Mouse (Mus musculus) left cerebral cortex, postnatal 14 days (tissue): ENCODE results near the gene Shank2. TPM values are rescaled to one million over a fixed set of nuclear protein-coding genes. Genes with fewer than 3 reads are reported as not detected.

Experiments used
- DNase-seq, 2 experiments: peaks; one replicate each; pipeline ENCODE4 v3.0.0; 2021 to 2022; ENCODE audit warnings: low spot score in 2 of 2, mixed read lengths in 1 of 2
- intact Hi-C: fragments of 180-260 bp; cut with DNase I; formaldehyde crosslinking; loops from one replicate; pipeline ENCODE4 v1.15.1; 2025
- total RNA-seq, 2 experiments: library from RNA; stranded (reverse); gene quantifications; 2 replicates each; pipeline ENCODE4 v1.2.3; 2021

Gene Shank2
- total RNA-seq, 2 experiments from 2014 or later = 170 to 187 TPM

GRCm38 (mm10) chr7:144238992-144239391, 237.3 kb downstream of the Shank2 start:
- DNase-seq = no peak
- intact Hi-C loops = no loop called here

DNA sequence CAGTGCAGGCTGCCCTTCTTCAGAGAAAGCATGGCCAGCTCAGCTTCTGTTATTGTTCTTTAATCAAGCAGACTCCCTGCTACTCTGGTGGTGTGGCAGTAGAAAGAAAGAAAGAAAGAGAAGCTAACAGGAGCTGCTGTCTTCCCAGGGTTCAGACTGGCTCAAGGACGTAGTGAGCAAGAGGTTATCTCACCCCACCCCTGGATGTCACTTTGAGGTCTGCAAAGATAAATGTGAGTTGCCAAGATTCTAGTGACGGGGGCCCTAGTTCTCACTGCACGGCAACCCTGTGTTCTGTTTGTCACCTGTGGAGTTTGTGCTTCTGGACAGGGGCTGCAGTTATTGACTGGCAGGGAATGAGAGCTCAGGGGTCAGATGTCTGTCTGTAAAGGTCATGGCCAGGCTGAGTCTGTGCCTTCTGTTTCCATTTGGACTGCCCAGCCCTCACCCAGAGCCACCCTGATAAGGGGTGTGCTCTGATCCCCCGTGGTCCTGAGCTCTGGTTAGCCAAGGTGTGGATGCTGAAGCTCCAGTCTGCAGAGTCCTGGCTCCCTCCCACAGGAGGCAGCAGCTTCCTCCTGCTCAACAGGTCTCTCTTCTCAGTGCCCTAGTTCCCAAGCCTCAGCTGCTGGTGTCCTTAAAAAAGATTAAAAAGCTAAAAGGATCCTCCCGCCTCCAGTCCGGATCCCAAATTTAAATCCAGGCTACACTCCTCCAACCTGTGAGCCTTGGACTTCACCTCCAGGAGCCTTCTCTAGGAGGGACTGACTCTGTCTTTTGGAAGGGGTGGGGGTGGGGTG, 238.0 kb downstream of the Shank2 start:
- intact Hi-C loops = no loop called here
- DNase-seq = no peak

- intact Hi-C loops = no loop called here
- no peak for DNase-seq
These were observed 239.1 kb downstream of the Shank2 start for GRCm38 (mm10) chr7:144240736-144241343.

GRCm38 (mm10) chr7:144244203-144244602, 242.5 kb downstream of the Shank2 start:
- DNase-seq = no peak
- intact Hi-C loops = no loop called here

DNA sequence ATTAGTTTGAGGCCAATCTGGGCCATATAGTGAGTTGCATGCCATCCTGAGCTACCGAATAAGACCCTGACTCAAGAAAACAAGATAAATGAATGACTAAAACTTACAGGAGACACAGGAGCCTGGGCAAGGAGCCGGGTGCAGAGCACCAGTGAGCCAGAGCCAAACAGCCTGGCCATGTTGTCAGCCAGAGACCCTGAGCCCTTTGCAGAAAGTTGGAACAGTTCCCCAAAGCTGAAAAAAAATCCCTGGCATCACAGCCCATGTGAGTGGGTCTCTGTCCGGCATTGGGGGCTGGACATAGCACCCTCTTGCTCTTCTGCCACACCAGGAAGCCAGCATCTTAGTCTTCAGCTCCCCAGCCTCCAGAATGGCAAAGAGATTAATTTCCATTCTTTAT, 244.5 kb downstream of the Shank2 start:
- intact Hi-C loops = no loop called here
- no peak for DNase-seq

GRCm38 (mm10) chr7:144248686-144249422, 247.1 kb downstream of the Shank2 start:
- no peak for DNase-seq
- intact Hi-C loops = no loop called here

- intact Hi-C loops = no loop called here
- DNase-seq = peak; percentile 63 to 75
These were observed 249.1 kb downstream of the Shank2 start for GRCm38 (mm10) chr7:144250791-144251190.

- peak; percentile 61 to 70 for DNase-seq
- intact Hi-C loops = no loop called here
These were observed 249.5 kb downstream of the Shank2 start for GRCm38 (mm10) chr7:144251250-144251649.

DNA sequence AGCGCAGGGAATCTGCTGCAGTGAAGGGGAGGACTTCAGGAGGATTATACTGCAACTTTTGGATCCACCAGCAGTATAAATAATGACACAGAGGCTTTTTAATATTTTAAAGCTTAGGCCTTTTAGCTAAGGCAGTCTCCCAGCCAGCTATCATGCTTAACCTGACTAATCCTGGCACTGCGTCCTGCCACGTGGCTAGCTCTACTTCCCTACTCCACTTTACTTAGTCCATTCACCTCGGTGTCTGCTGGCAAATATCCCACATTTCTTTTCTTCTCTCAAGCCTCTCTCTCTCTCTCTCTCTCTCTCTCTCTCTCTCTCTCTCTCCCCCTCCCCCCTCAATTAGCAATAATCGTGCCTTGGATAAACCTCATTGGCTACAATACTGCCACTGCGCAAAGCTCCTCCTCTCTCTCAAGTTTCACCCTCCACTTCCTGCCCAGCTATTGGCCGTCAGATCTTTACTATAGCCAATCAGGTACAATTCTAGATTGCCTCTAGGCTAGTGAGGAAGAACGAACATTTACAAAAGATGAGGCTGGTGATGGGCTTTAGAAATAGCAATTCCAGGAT, 253.0 kb downstream of the Shank2 start:
- no peak for DNase-seq
- intact Hi-C loops = no loop called here

DNA sequence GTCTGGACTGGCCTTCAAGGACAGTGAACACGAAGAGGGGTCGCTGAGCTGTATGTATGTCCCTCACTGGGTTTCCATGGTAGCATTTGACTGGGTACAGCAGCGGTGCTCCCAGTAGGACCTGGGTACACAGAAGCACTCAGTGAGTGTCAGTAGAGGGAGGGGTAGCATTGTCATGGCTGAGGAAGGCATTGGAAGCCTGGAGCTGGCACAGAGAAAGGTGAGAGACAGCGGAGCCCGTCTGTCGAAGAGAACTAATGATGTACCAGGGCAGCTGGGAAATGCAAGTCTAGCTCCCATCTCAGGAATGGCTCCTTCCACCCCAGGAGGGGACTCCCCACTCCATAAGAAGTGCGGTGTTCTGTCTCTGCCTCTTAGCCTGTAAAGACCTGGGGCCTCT, 256.1 kb downstream of the Shank2 start:
- intact Hi-C loops = no loop called here
- DNase-seq = no peak

DNA sequence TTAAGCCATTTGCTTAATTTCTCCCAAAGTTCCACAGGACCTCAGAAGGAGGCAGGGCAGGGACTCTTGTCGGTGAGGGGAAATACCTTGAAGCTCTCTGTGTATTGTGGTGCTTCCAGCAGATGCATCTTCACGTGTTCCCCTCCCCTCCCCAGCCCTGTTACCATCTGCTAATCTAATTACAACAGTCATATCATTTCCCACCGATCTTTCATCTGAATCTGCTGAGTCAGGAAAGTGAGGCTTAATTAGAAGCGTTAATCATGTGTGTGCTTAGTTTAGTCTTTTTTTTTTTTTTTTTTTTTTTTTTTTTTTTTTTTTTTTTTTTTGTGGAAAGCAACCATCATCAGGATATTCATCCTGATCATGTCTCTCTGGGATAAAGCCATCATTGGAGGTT, 256.6 kb downstream of the Shank2 start:
- no peak for DNase-seq
- intact Hi-C loops = no loop called here

GRCm38 (mm10) chr7:144262666-144263065, 260.9 kb downstream of the Shank2 start:
- no peak for DNase-seq
- intact Hi-C loops = no loop called here

GRCm38 (mm10) chr7:144266745-144267144, 265.0 kb downstream of the Shank2 start:
- intact Hi-C loops = no loop called here
- DNase-seq = no peak

DNA sequence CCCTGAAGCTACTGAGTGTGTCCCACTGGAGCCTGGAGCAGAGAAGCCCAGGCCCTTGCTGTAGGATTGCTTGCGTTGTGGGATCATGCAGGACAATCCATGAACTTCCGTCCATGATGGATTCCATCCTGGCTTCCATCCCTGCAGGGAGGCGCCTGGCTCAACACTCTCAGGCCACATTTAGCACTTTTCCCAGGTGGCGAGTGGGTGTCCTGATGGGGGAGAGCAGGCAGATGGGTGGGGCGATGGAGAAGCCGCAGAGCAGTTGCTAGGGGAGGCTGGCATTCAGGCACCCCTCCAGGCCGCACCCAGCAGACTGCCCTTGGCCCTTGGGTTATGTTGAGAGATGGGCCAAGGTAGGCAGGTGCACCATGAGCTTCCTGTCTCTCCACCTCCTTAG, 266.6 kb downstream of the Shank2 start:
- intact Hi-C loops = no loop called here
- peak; percentile 58 to 66 for DNase-seq

- DNase-seq = peak in 1 of 2 experiments; percentile 28
These were observed 267.1 kb downstream of the Shank2 start for GRCm38 (mm10) chr7:144268778-144269177.

GRCm38 (mm10) chr7:144271074-144271473, 269.3 kb downstream of the Shank2 start:
- intact Hi-C loops = no loop called here
- DNase-seq = no peak

More at GRCm38 (mm10) chr7:144268778-144269177, 267.1 kb downstream of the Shank2 start:
- intact Hi-C loops = no loop called here

GRCm38 (mm10) chr7:144278703-144279102, 277.0 kb downstream of the Shank2 start:
- DNase-seq = no peak
- intact Hi-C loops = no loop called here

DNA sequence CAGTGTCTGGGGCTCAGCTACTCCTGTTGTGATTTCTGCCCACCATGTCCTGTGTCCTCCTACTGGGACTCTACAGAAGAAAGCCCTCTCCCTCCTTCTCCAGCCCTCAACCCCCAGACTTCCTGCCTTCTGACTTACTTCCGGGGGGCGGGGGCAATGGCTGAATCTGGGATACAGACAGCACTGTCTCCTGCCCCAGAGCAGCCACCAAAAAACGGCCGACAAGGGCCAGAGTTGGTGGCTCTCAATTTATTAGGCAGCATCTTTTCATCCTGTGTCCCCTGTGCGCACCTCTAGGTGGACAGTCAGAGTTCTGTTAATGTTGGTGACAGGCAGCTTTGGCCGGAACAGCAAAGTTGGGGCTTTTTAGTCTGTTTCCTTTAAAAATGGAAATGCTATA, 282.0 kb downstream of the Shank2 start:
- intact Hi-C loops = no loop called here
- DNase-seq = peak in 1 of 2 experiments; percentile 19

DNA sequence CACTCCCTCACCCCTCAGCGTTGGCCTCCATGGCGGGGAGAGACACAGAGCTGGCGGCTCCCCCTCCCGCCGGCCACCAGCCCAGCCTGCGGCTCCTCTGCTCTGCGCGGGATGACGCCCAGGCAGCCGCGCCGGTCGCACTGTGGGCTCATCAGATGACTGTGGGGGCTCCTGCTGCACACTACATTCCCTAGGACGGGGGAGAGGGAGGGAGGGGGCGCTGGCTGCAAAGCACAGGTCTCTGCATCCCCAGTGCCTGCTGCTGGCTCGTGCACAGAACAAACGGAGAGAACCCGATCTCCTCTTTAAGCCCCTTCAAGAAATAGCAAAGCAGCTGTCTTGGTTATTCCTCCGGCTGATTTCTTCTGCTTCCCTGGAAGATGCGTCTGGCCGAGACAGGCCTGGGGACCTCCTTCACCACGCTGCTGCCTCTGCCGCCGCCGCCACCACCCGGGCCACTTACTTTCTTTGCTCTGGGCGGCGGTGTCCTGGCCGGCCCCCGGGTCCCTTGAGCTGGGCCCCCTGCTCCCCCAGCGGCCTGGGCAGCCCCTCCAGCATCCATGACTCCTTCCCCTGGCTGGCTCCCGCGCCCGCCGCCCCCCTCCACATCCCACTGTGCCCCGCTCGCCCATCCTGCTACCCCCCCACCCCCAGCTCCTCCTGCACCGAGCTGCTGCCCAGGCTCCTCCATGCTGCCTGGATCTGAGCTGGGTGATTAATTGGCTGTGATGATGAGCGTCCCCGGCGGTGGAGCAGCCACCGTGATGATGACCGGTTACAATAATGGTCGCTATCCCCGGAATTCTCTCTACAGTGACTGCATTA, 282.7 kb downstream of the Shank2 start:
- peak; percentile 74 to 82 for DNase-seq
- intact Hi-C loops = no loop called here
